Mouse (Mus musculus) heart, adult 2 months (tissue): ENCODE measurements around the gene Ssbp4. TPM values are rescaled to one million over a fixed set of nuclear protein-coding genes. Genes with fewer than 3 reads are reported as not detected.
A peak's percentile ranks its signal among the peaks of the same experiment; 100 is the strongest.

Experiments
- DNase-seq, 2 experiments: peaks; one replicate each; pipeline ENCODE4 v3.0.0; 2021
- H3K27ac ChIP-seq: fragments of 200-600 bp; 2 replicates; pipeline ENCODE4 v1.8.1; 2022
- H3K27me3 ChIP-seq: fragments of 200-500 bp; 2 replicates; pipeline ENCODE4 v1.6.1; 2012; ENCODE audit warnings: mild to moderate bottlenecking, low read length, inconsistent platforms, mixed read lengths; ENCODE audit not compliant: control insufficient read depth, insufficient read depth
- H3K36me3 ChIP-seq: fragments of 200-500 bp; 2 replicates; pipeline ENCODE4 v1.6.1; 2012; ENCODE audit warnings: low read length, inconsistent platforms; ENCODE audit not compliant: control insufficient read depth, insufficient read depth
- H3K4me1 ChIP-seq: fragments of 200-500 bp; 2 replicates; pipeline ENCODE4 v1.6.1; 2011; ENCODE audit warnings: low read length; ENCODE audit not compliant: control insufficient read depth, insufficient read depth
- H3K4me3 ChIP-seq: fragments of 200-600 bp; 2 replicates; pipeline ENCODE4 v1.8.1; 2022
- H3K79me2 ChIP-seq: fragments of 200-500 bp; replicated peaks from 2 replicates; pipeline ENCODE4 v1.6.1; 2012; ENCODE audit warnings: mild to moderate bottlenecking, inconsistent platforms, low read length, moderate library complexity, mixed read lengths; ENCODE audit not compliant: control insufficient read depth, insufficient read depth
- H3K9ac ChIP-seq: fragments of 200-500 bp; 2 replicates; pipeline ENCODE4 v1.6.1; 2012; ENCODE audit warnings: low read depth, mild to moderate bottlenecking, control low read depth, inconsistent platforms, low read length, mixed read lengths
- CTCF ChIP-seq: fragments of 200-600 bp; IDR thresholded peaks from 2 replicates; pipeline ENCODE4 v1.8.1; 2022; ENCODE audit warnings: antibody characterized with exemption, mild to moderate bottlenecking, moderate library complexity
- EP300 ChIP-seq: fragments of 200-500 bp; IDR thresholded peaks from 2 replicates; pipeline ENCODE4 v1.6.1; 2011; ENCODE audit warnings: low read depth, low read length, control low read depth; ENCODE audit not compliant: insufficient read depth
- POLR2A ChIP-seq: fragments of 200-500 bp; IDR thresholded peaks from 2 replicates; pipeline ENCODE4 v1.6.1; 2011; ENCODE audit warnings: mild to moderate bottlenecking, low read depth, low read length, control low read depth; ENCODE audit not compliant: insufficient read depth
- WGBS: fragments of 180-500 bp; shearing (Covaris S2); methylation state at CpG from one replicate; pipeline ENCODE4 v1.1.7; 2018; 5-methylcytosine and 5-hydroxymethylcytosine counted together
- intact Hi-C: fragments of 180-260 bp; cut with DNase I; formaldehyde crosslinking; loops from one replicate; pipeline ENCODE4 v1.15.1; 2025
- polyA plus RNA-seq: library from polyadenylated mRNA; depleted of rRNA; stranded (reverse); fragments of >200 nt; gene quantifications from 2 replicates; pipeline ENCODE4 v1.2.3, GENCODE M21; 2012
- total RNA-seq, 2 experiments: library from RNA; stranded (reverse); gene quantifications; 2 replicates each; pipeline ENCODE4 v1.2.3; 2021

Gene Ssbp4
- total and polyA plus RNA-seq, 3 experiments = 34.6 to 72.8 (median 35.8) TPM

- peak; percentile 75 to 82 for DNase-seq
- H3K36me3 ChIP-seq = no peaks in the 10 kb centered on the region
- H3K27ac ChIP-seq = peak overlapping the region; percentile 4; the same call in 1 of the 2 replicates
- H3K79me2 ChIP-seq = no peaks in the 10 kb centered on the region
- H3K27me3 ChIP-seq = no peaks in the 10 kb centered on the region
- no peak overlapping the region for H3K9ac ChIP-seq
- intact Hi-C loops = loop anchor here (1.0 to 10.0 kb wide), 3 partner anchors 25 to 200 kb away; partner anchors contain the start of gene Rex1bd
- no peak overlapping the region for H3K4me3 ChIP-seq
- TF ChIP-seq EP300 (peak; percentile 88), CTCF (peak; percentile 89), POLR2A (no peak)
- H3K4me1 ChIP-seq = peaks cover 3% of the 10 kb centered on the region; the same call in 1 of the 2 replicates
- WGBS = 38% methylated on average over 7 of the region's 7 CpGs
Observed at GRCm38 (mm10) chr8:70585258-70585652, 23.4 kb downstream of the Ssbp4 start.

GRCm38 (mm10) chr8:70584606-70585257 lies 23.9 kb downstream of the Ssbp4 start:
- Histone ChIP-seq H3K4me3 (no peak overlapping the region), H3K27me3 (no peaks in the 10 kb centered on the region), H3K9ac (no peak overlapping the region), H3K36me3 (no peaks in the 10 kb centered on the region), H3K79me2 (no peaks in the 10 kb centered on the region), H3K27ac (peak overlapping the region; percentile 4; the same call in 1 of the 2 replicates), H3K4me1 (peaks cover 3% of the 10 kb centered on the region; the same call in 1 of the 2 replicates)
- 87% methylated on average over 9 of the region's 9 CpGs for WGBS
- intact Hi-C loops = loop anchor here (1.0 to 10.0 kb wide), 3 partner anchors 24 to 200 kb away; partner anchors contain the start of gene Rex1bd
- TF ChIP-seq EP300 (no peak), POLR2A (no peak), CTCF (no peak)
- DNase-seq = no peak

GRCm38 (mm10) chr8:70583476-70584387 lies 24.9 kb downstream of the Ssbp4 start:
- H3K9ac ChIP-seq = no peak overlapping the region
- H3K27me3 ChIP-seq = no peaks in the 10 kb centered on the region
- H3K27ac ChIP-seq = peak overlapping the region; percentile 43
- no peaks in the 10 kb centered on the region for H3K36me3 ChIP-seq
- H3K79me2 ChIP-seq = no peaks in the 10 kb centered on the region
- TF ChIP-seq POLR2A (no peak), EP300 (no peak), CTCF (no peak)
- intact Hi-C loops = loop anchor here (2.0 to 10.0 kb wide), 2 partner anchors 77 to 199 kb away; partner anchors contain the start of gene Rex1bd
- H3K4me1 ChIP-seq = peaks cover 3% of the 10 kb centered on the region; the same call in 1 of the 2 replicates
- WGBS = 67% methylated on average over 18 of the region's 18 CpGs
- DNase-seq = peak; percentile 71 to 77
- H3K4me3 ChIP-seq = no peak overlapping the region

GRCm38 (mm10) chr8:70577207-70577606 lies 31.5 kb downstream of the Ssbp4 start:
- intact Hi-C loops = no loop called here
- Histone ChIP-seq H3K4me3 (no peak overlapping the region), H3K4me1 (peaks cover 14% of the 10 kb centered on the region), H3K79me2 (no peaks in the 10 kb centered on the region; the same call in 1 of the 2 replicates), H3K27me3 (no peaks in the 10 kb centered on the region), H3K36me3 (no peaks in the 10 kb centered on the region), H3K27ac (no peak overlapping the region), H3K9ac (no peak overlapping the region)
- no peak for DNase-seq
- TF ChIP-seq POLR2A (no peak), EP300 (no peak), CTCF (no peak)
- 95% methylated on average over 3 of the region's 3 CpGs for WGBS

GRCm38 (mm10) chr8:70574915-70575314 lies 33.8 kb downstream of the Ssbp4 start:
- no peaks in the 10 kb centered on the region; the same call in 1 of the 2 replicates for H3K79me2 ChIP-seq
- TF ChIP-seq CTCF (no peak), POLR2A (0 out of 2 replicates have a peak, but pooled peaks have one; percentile 18), EP300 (peak; percentile 68)
- H3K27ac ChIP-seq = peak overlapping the region; percentile 73
- intact Hi-C loops = loop anchor here (5.0 kb wide), 1 partner anchor 822 kb away; the partner anchor contains the start of genes Babam1 and Ushbp1
- no peak overlapping the region for H3K9ac ChIP-seq
- WGBS = 22% methylated on average over 4 of the region's 4 CpGs
- no peaks in the 10 kb centered on the region for H3K27me3 ChIP-seq
- DNase-seq = peak; percentile 78 to 82
- no peaks in the 10 kb centered on the region for H3K36me3 ChIP-seq
- peaks cover 24% of the 10 kb centered on the region for H3K4me1 ChIP-seq
- H3K4me3 ChIP-seq = no peak overlapping the region
